Mouse (Mus musculus) ES-Bruce4 (cell line): Measurements from ENCODE around the gene Atp2a2.
A peak's percentile ranks its signal among the peaks of the same experiment; 100 is the strongest.

Experiments
- CTCF ChIP-seq: IDR thresholded peaks from one replicate; pipeline ENCODE4 v1.8.1; 2011; ENCODE audit warnings: low read depth, low read length
- EP300 ChIP-seq: IDR thresholded peaks from 2 replicates; pipeline ENCODE4 v1.6.1; 2011; ENCODE audit warnings: low read depth, low read length; ENCODE audit not compliant: insufficient read depth
- POLR2A ChIP-seq: IDR thresholded peaks from one replicate; pipeline ENCODE4 v1.8.1; 2011; ENCODE audit warnings: low read length; ENCODE audit not compliant: insufficient read depth

DNA sequence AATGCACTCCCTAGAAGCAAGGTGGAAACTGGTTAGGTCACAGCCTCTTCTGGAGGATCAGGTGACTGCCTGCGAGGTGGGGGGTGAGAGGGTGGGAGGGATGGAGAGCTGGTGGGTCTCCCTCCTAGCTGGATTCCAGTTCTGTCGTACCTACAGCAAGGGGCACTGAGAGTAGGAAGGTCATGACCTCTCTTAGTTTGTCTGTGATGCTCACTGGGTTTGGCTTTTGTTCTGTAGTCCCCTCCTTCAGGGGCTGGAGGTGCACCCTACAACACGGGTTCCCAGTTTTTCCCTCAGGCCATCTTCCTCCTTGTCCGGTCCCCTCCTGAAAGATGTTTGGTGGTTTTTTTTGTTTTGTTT lies 1.7 kb upstream of the Atp2a2 start:
- no peak for TF ChIP-seq POLR2A
- no peak for TF ChIP-seq CTCF
- TF ChIP-seq EP300: peak; percentile 86; the same call in 1 of the 2 replicates
